Mouse (Mus musculus): ENCODE measurements at regions not wholly inside any gene's neighbourhood (a gene's known extent, or its start where the extent isn't known, plus 50 kb on each side); places are given as distances from the start of the nearest gene placed in this dataset.

- no peak for TF ChIP-seq POLR2A (IDR thresholded peaks at IDR 0.05; ENCODE audit: insufficient read depth, low read depth, low read length)
- no peak for TF ChIP-seq CTCF (IDR thresholded peaks at IDR 0.05)
- TF ChIP-seq EP300 (IDR thresholded peaks at IDR 0.05; ENCODE audit: insufficient read depth, low read depth, low read length) = no peak
Observed at GRCm38 (mm10) chr12:113418731-113419402, 70.4 kb upstream of the Adam6b start.

Measured in heart, adult 2 months (tissue).